Mouse (Mus musculus) heart, postnatal 0 days (tissue): ENCODE measurements around the gene Bcorl1. TPM values are rescaled to one million over a fixed set of nuclear protein-coding genes. Genes with fewer than 3 reads are reported as not detected.
A peak's percentile ranks its signal among the peaks of the same experiment; 100 is the strongest.

Source experiments
- ATAC-seq: fragments of 200-750 bp; cut with Nextera tagmentation; 2 replicates; pipeline ENCODE4 v1.8.0; 2017; ENCODE audit warnings: low read depth, moderate number of reproducible peaks, moderate library complexity; ENCODE audit not compliant: insufficient read depth
- DNase-seq: peaks from one replicate; pipeline ENCODE4 v3.0.0-alpha.2; 2016; ENCODE audit warnings: low spot score
- H3K27ac ChIP-seq: fragments of 300-500 bp; sonication (generic); 2 replicates; pipeline ENCODE4 v1.5.1; 2014; ENCODE audit warnings: low read depth, mild to moderate bottlenecking
- H3K27me3 ChIP-seq: fragments of 300-500 bp; sonication (generic); 2 replicates; pipeline ENCODE4 v1.6.1; 2014; ENCODE audit warnings: low read length, mixed read lengths; ENCODE audit not compliant: control insufficient read depth, insufficient read depth
- H3K36me3 ChIP-seq: fragments of 300-500 bp; sonication (generic); replicated peaks from 2 replicates; pipeline ENCODE4 v1.6.1; 2014; ENCODE audit warnings: low read length, mixed read lengths; ENCODE audit not compliant: control insufficient read depth, insufficient read depth
- H3K4me1 ChIP-seq: fragments of 300-500 bp; sonication (generic); 2 replicates; pipeline ENCODE4 v1.6.1; 2014; ENCODE audit warnings: antibody characterized with exemption; ENCODE audit not compliant: control insufficient read depth, insufficient read depth
- H3K4me2 ChIP-seq: fragments of 300-500 bp; sonication (generic); 2 replicates; pipeline ENCODE4 v1.6.1; 2014; ENCODE audit warnings: low read depth, mild to moderate bottlenecking, low read length, moderate library complexity
- H3K4me3 ChIP-seq: fragments of 300-500 bp; sonication (generic); 2 replicates; pipeline ENCODE4 v1.5.1; 2014; ENCODE audit warnings: low read depth, low read length
- H3K9ac ChIP-seq: fragments of 300-500 bp; sonication (generic); replicated peaks from 2 replicates; pipeline ENCODE4 v1.6.1; 2014; ENCODE audit warnings: low read depth, low read length, mixed read lengths
- H3K9me3 ChIP-seq: fragments of 300-500 bp; sonication (generic); replicated peaks from 2 replicates; pipeline ENCODE4 v1.6.1; 2016; ENCODE audit warnings: low read length; ENCODE audit not compliant: control insufficient read depth
- CTCF ChIP-seq: IDR thresholded peaks from 2 replicates; pipeline ENCODE4 v1.5.1; 2016; ENCODE audit warnings: antibody characterized with exemption, control low read depth, low read depth
- EP300 ChIP-seq: IDR thresholded peaks from 2 replicates; pipeline ENCODE4 v1.6.1; 2016; ENCODE audit warnings: antibody characterized with exemption, low read depth
- WGBS: fragments of 180-500 bp; shearing (Covaris S2); extraction: QIAGEN DNeasy Blood & Tissue Kit; methylation state at CpG from one replicate; pipeline ENCODE4 v1.1.7; 2014; 5-methylcytosine and 5-hydroxymethylcytosine counted together
- polyA plus RNA-seq: library from polyadenylated mRNA; unstranded; fragments of >200 nt; fragmentation: Nextera tagmentation; extraction: Ambion mirVana; gene quantifications from 2 replicates; pipeline ENCODE4 v1.2.1, GENCODE M21; 2015
- total RNA-seq: library from RNA; depleted of rRNA; stranded (reverse); fragments of >200 nt; gene quantifications from 2 replicates; pipeline ENCODE4 v1.2.3, GENCODE M21; 2014; ENCODE audit warnings: low replicate concordance; rRNA removed

Gene Bcorl1
- total RNA-seq (4.3 and 7.2 TPM in 2 replicates), polyA plus RNA-seq (2.0 TPM in 2 replicates)

- Histone ChIP-seq H3K4me2 (peak within 1 kb of the TSS; percentile 87), H3K36me3 (no peaks in the 10 kb centered on the region), H3K27ac (peak within 1 kb of the TSS; percentile 43; the same call in 1 of the 2 replicates), H3K27me3 (no peaks in the 10 kb centered on the region), H3K9me3 (no peaks in the 10 kb centered on the region), H3K4me1 (no peaks in the 10 kb centered on the region), H3K4me3 (peak within 1 kb of the TSS; percentile 63), H3K9ac (peak within 1 kb of the TSS; percentile 48)
- 15% methylated on average over 14 of the region's 33 CpGs for WGBS
- TF ChIP-seq EP300 (no peak), CTCF (no peak)
- ATAC-seq (peak; percentile 9; the same call in 1 of the 2 replicates), DNase-seq (no peak)
Measured at GRCm38 (mm10) chrX:48341141-48341540, at the start of gene Bcorl1. TSS of gene Bcorl1 (plus strand) at chrX:48341358.

GRCm38 (mm10) chrX:48291413-48291812 is 49.7 kb upstream of the Bcorl1 start:
- H3K9ac ChIP-seq, result no peak overlapping the region
- H3K4me2 ChIP-seq, result no peak overlapping the region
- no peak for DNase-seq
- no peaks in the 10 kb centered on the region for H3K4me1 ChIP-seq
- WGBS, result 31% methylated on average over 3 of the region's 3 CpGs
- no peak overlapping the region for H3K4me3 ChIP-seq
- no peak for ATAC-seq
- H3K9me3 ChIP-seq, result no peaks in the 10 kb centered on the region
- H3K27ac ChIP-seq, result no peak overlapping the region
- no peak for TF ChIP-seq CTCF
- TF ChIP-seq EP300, result no peak
- H3K27me3 ChIP-seq, result no peaks in the 10 kb centered on the region
- H3K36me3 ChIP-seq, result no peaks in the 10 kb centered on the region

- no peak overlapping the region for H3K27ac ChIP-seq
- TF ChIP-seq EP300 (no peak), CTCF (no peak)
- ATAC-seq (no peak), DNase-seq (no peak)
- H3K4me2 ChIP-seq, result no peak overlapping the region
- no peaks in the 10 kb centered on the region for H3K4me1 ChIP-seq
- H3K9me3 ChIP-seq, result no peaks in the 10 kb centered on the region
- no peaks in the 10 kb centered on the region for H3K36me3 ChIP-seq
- WGBS, result 70% methylated on average over 4 of the region's 4 CpGs
- no peak overlapping the region for H3K4me3 ChIP-seq
- no peaks in the 10 kb centered on the region for H3K27me3 ChIP-seq
- H3K9ac ChIP-seq, result no peak overlapping the region
Measured at GRCm38 (mm10) chrX:48305356-48305755, 35.8 kb upstream of the Bcorl1 start.

- TF ChIP-seq CTCF (no peak), EP300 (no peak)
- Histone ChIP-seq H3K27ac (no peak overlapping the region), H3K4me2 (peak overlapping the region; percentile 53), H3K36me3 (no peaks in the 10 kb centered on the region), H3K9ac (no peak overlapping the region; the same call in 1 of the 2 replicates), H3K9me3 (no peaks in the 10 kb centered on the region), H3K4me1 (no peaks in the 10 kb centered on the region), H3K27me3 (no peaks in the 10 kb centered on the region), H3K4me3 (peak overlapping the region; percentile 22)
- no peak for ATAC-seq
- DNase-seq, result no peak
- WGBS, result 14% methylated on average over 25 of the region's 26 CpGs
Measured at GRCm38 (mm10) chrX:48310706-48311517, 30.2 kb upstream of the Bcorl1 start.

- Histone ChIP-seq H3K4me3 (no peak overlapping the region), H3K27me3 (no peaks in the 10 kb centered on the region), H3K4me2 (no peak overlapping the region), H3K9ac (no peak overlapping the region), H3K27ac (no peak overlapping the region), H3K9me3 (no peaks in the 10 kb centered on the region), H3K4me1 (no peaks in the 10 kb centered on the region), H3K36me3 (no peaks in the 10 kb centered on the region)
- 78% methylated on average over 5 of the region's 5 CpGs for WGBS
- no peak for DNase-seq
- no peak for ATAC-seq
- no peak for TF ChIP-seq CTCF
- no peak for TF ChIP-seq EP300
Measured at GRCm38 (mm10) chrX:48311727-48312126, 29.4 kb upstream of the Bcorl1 start.
